Mouse (Mus musculus): Measurements from ENCODE around the gene Rubcn. TPM values are rescaled to one million over a fixed set of nuclear protein-coding genes. Genes with fewer than 3 reads are reported as not detected.
A peak's percentile ranks its signal among the peaks of the same experiment; 100 is the strongest.

Gene Rubcn
- total RNA-seq, 2 experiments from 2014 or later: 54.4 to 58.6 TPM

- DNase-seq (ENCODE audit: low spot score in 2 of 2): no peak
These were observed 4.2 kb downstream of the Rubcn start for GRCm38 (mm10) chr16:32873366-32873765.

- DNase-seq (ENCODE audit: low spot score in 2 of 2): no peak
These were observed 7.3 kb downstream of the Rubcn start for GRCm38 (mm10) chr16:32870231-32870630.

GRCm38 (mm10) chr16:32867919-32868552 lies 9.5 kb downstream of the Rubcn start:
- peak; percentile 87 to 95 for DNase-seq (ENCODE audit: low spot score in 2 of 2)

GRCm38 (mm10) chr16:32866713-32867112 lies 10.9 kb downstream of the Rubcn start:
- DNase-seq (ENCODE audit: low spot score in 2 of 2): no peak

- no peak for DNase-seq (ENCODE audit: low spot score in 2 of 2)
These were observed 12.2 kb downstream of the Rubcn start for GRCm38 (mm10) chr16:32865401-32865800.

- DNase-seq (ENCODE audit: low spot score in 2 of 2): no peak
These were observed 15.7 kb downstream of the Rubcn start for GRCm38 (mm10) chr16:32861813-32862385.

- peak in 1 of 2 experiments; percentile 44 for DNase-seq (ENCODE audit: low spot score in 2 of 2)
These were observed 18.6 kb downstream of the Rubcn start for GRCm38 (mm10) chr16:32858771-32859636.

- DNase-seq (ENCODE audit: low spot score in 2 of 2): no peak
These were observed 19.2 kb downstream of the Rubcn start for GRCm38 (mm10) chr16:32858356-32858755.

- no peak for DNase-seq (ENCODE audit: low spot score in 2 of 2)
These were observed 20.8 kb downstream of the Rubcn start for GRCm38 (mm10) chr16:32856751-32857150.

GRCm38 (mm10) chr16:32854050-32854571 lies 23.5 kb downstream of the Rubcn start:
- DNase-seq (ENCODE audit: low spot score in 2 of 2): peak in 1 of 2 experiments; percentile 61

- no peak for DNase-seq (ENCODE audit: low spot score in 2 of 2)
These were observed 24.0 kb downstream of the Rubcn start for GRCm38 (mm10) chr16:32853492-32854049.

GRCm38 (mm10) chr16:32849042-32849830 lies 28.3 kb downstream of the Rubcn start:
- no peak for DNase-seq (ENCODE audit: low spot score in 2 of 2)

- DNase-seq (ENCODE audit: low spot score in 2 of 2): no peak
These were observed 30.5 kb downstream of the Rubcn start for GRCm38 (mm10) chr16:32847103-32847502.

GRCm38 (mm10) chr16:32831501-32831900 lies 46.1 kb downstream of the Rubcn start:
- no peak for DNase-seq (ENCODE audit: low spot score in 2 of 2)

- DNase-seq (ENCODE audit: low spot score in 2 of 2): no peak
These were observed 48.5 kb downstream of the Rubcn start for GRCm38 (mm10) chr16:32829104-32829503.

GRCm38 (mm10) chr16:32826521-32826920 lies 51.0 kb downstream of the Rubcn start:
- DNase-seq (ENCODE audit: low spot score in 2 of 2): no peak

GRCm38 (mm10) chr16:32825380-32825779 lies 52.2 kb downstream of the Rubcn start:
- no peak for DNase-seq (ENCODE audit: low spot score in 2 of 2)

GRCm38 (mm10) chr16:32824061-32824460 lies 53.5 kb downstream of the Rubcn start:
- DNase-seq (ENCODE audit: low spot score in 2 of 2): no peak

- DNase-seq (ENCODE audit: low spot score in 2 of 2): no peak
These were observed 54.1 kb downstream of the Rubcn start for GRCm38 (mm10) chr16:32823487-32823886.

GRCm38 (mm10) chr16:32822881-32823280 lies 54.7 kb downstream of the Rubcn start:
- DNase-seq (ENCODE audit: low spot score in 2 of 2): no peak

GRCm38 (mm10) chr16:32822450-32822827 lies 55.1 kb downstream of the Rubcn start:
- DNase-seq (ENCODE audit: low spot score in 2 of 2): no peak

All from layer of hippocampus, postnatal 14 days (tissue).